Mouse (Mus musculus) thymus, adult 2 months (tissue): ENCODE results near the gene Arl15. TPM values are rescaled to one million over a fixed set of nuclear protein-coding genes. Genes with fewer than 3 reads are reported as not detected.

Experiments
- DNase-seq: peaks from one replicate; pipeline ENCODE4 v3.0.0; 2021
- H3K27ac ChIP-seq: fragments of 200-500 bp; 2 replicates; pipeline ENCODE4 v1.5.1; 2012; ENCODE audit warnings: low read length, control low read depth; ENCODE audit not compliant: control insufficient read depth, insufficient read depth
- H3K27me3 ChIP-seq: fragments of 200-500 bp; 2 replicates; pipeline ENCODE4 v1.6.1; 2012; ENCODE audit warnings: mild to moderate bottlenecking, low read length, moderate library complexity, mixed read lengths; ENCODE audit not compliant: control insufficient read depth, insufficient read depth
- H3K36me3 ChIP-seq: fragments of 200-500 bp; 2 replicates; pipeline ENCODE4 v1.6.1; 2012; ENCODE audit warnings: mild to moderate bottlenecking, low read length, moderate library complexity; ENCODE audit not compliant: control insufficient read depth, insufficient read depth
- H3K4me1 ChIP-seq: fragments of 200-500 bp; replicated peaks from 2 replicates; pipeline ENCODE4 v1.6.1; 2012; ENCODE audit warnings: low read length; ENCODE audit not compliant: control insufficient read depth, insufficient read depth
- H3K4me3 ChIP-seq: fragments of 200-500 bp; 2 replicates; pipeline ENCODE4 v1.5.1; 2012; ENCODE audit warnings: mild to moderate bottlenecking, low read length, control low read depth, moderate library complexity; ENCODE audit not compliant: control insufficient read depth, insufficient read depth
- CTCF ChIP-seq: fragments of 200-500 bp; IDR thresholded peaks from 2 replicates; pipeline ENCODE4 v1.5.1; 2012; ENCODE audit warnings: mild to moderate bottlenecking, control low read depth, low read length, moderate library complexity, borderline replicate concordance; ENCODE audit not compliant: control insufficient read depth, poor library complexity, insufficient read depth; ENCODE audit errors: extremely low read depth
- POLR2A ChIP-seq: fragments of 200-500 bp; IDR thresholded peaks from 2 replicates; pipeline ENCODE4 v1.6.1; 2012; ENCODE audit warnings: mild to moderate bottlenecking, low read length, control low read depth, moderate library complexity; ENCODE audit not compliant: control insufficient read depth, poor library complexity, insufficient read depth; ENCODE audit errors: extremely low read depth
- WGBS: fragments of 180-500 bp; shearing (Covaris S2); methylation state at CpG from one replicate; pipeline ENCODE4 v1.1.7; 2018; 5-methylcytosine and 5-hydroxymethylcytosine counted together
- polyA plus RNA-seq: library from polyadenylated mRNA; depleted of rRNA; stranded (reverse); fragments of >200 nt; gene quantifications from 2 replicates; pipeline ENCODE4 v1.2.3, GENCODE M21; 2012

Gene Arl15
- polyA plus RNA-seq, 1 experiment, result 4.9 TPM

DNA sequence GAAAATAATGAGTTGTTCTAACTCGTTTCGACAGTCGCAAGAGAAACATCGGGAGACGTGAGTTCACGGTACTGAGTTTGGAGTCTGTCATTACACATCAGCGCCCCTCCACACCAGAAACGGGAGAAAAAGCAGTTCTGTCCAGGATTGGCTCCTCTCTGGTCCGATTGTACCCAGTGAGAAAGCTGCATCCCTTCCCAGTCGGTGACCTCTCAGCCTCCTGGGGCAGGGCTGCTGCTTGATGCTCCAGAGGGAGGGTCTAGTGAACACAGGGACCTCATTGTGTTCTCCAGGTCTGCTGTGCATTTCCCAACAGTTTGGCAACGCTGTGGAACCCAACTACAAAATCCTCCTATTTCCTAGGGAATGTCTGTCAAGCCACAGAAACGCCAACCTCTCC lies 216.7 kb downstream of the Arl15 start:
- Histone ChIP-seq H3K4me3 (no peak overlapping the region), H3K27me3 (no peaks in the 10 kb centered on the region)
- WGBS, result 94% methylated on average over 12 of the region's 12 CpGs

DNA sequence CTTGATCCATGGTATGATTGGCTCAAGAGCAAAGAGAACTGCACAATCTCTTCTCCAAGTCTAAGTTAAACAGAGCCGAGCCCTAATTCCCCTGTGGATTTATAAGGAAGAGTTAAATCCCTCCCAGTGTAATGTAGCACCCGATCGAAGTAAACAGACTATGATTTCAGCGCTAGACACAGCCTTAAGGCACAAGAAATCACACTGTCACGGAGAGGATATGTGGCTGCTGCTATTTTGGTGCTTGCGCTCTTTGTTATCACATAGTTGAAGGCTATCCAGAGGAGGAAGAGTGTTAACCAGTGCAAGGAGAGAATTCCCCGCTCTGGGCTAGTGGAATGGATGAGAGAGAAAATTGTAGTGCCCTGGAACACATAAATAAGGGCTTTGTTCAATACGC lies 223.6 kb downstream of the Arl15 start:
- WGBS, result 96% methylated on average over 8 of the region's 8 CpGs
- H3K27me3 ChIP-seq, result no peaks in the 10 kb centered on the region
- DNase-seq, result no peak
- H3K4me3 ChIP-seq, result no peak overlapping the region
- TF ChIP-seq CTCF, result no peak
- no peak for TF ChIP-seq POLR2A
- H3K4me1 ChIP-seq, result no peaks in the 10 kb centered on the region
- no peaks in the 10 kb centered on the region for H3K36me3 ChIP-seq
- H3K27ac ChIP-seq, result no peak overlapping the region

More for the DNA sequence above, 216.7 kb downstream of the Arl15 start:
- no peak for DNase-seq
- H3K4me1 ChIP-seq, result no peaks in the 10 kb centered on the region
- H3K36me3 ChIP-seq, result no peaks in the 10 kb centered on the region
- no peak for TF ChIP-seq CTCF
- no peak for TF ChIP-seq POLR2A
- no peak overlapping the region for H3K27ac ChIP-seq

DNA sequence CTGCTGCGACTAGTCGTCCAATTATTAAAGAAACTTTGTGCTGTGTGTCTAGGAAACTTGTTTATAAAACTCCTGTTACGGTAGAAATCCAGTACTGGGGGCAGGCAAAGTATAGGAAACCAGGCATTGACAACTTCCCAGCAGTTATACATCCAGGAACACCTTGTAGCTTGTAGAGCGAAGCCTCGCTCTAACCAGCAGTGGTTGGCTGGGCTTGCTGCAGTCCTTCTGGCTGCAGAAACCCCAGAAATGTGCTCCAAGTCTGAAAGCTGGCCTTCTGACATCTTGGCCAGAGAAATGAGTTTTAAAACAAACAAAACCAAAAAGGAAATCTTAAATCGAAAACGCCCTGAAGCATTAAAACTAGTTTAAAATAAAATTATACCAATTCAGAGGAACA lies 229.2 kb downstream of the Arl15 start:
- Histone ChIP-seq H3K4me1 (no peaks in the 10 kb centered on the region), H3K27ac (no peak overlapping the region), H3K27me3 (no peaks in the 10 kb centered on the region), H3K36me3 (no peaks in the 10 kb centered on the region), H3K4me3 (no peak overlapping the region)
- TF ChIP-seq CTCF (no peak), POLR2A (no peak)
- no peak for DNase-seq
- 97% methylated on average over 7 of the region's 7 CpGs for WGBS

GRCm38 (mm10) chr13:114026306-114026705 lies 232.0 kb downstream of the Arl15 start:
- Histone ChIP-seq H3K4me1 (no peaks in the 10 kb centered on the region), H3K27ac (no peak overlapping the region), H3K36me3 (no peaks in the 10 kb centered on the region), H3K27me3 (no peaks in the 10 kb centered on the region), H3K4me3 (no peak overlapping the region)
- no peak for DNase-seq
- TF ChIP-seq CTCF (no peak), POLR2A (no peak)
- 96% methylated on average over 6 of the region's 6 CpGs for WGBS

DNA sequence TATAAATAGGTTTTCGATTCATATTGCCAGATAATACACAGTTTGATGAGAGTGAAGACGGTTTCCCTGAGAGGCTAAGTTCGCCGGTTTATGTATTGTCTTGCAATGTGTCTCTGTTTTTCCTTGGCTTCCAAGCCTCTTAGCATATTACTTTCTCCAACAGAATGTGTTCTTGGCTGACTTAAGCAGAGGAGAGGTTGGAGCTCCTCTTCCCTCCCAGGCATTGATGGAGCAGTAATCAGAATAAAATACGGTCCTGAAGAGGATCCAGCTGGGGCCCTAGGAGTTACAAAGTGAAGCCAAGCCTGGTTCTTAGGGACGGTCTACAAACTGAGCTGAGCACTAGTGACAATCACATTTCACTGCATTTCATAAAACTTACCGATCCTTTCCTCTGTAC lies 232.4 kb downstream of the Arl15 start:
- TF ChIP-seq POLR2A, result no peak
- no peak for TF ChIP-seq CTCF
- Histone ChIP-seq H3K4me1 (no peaks in the 10 kb centered on the region), H3K4me3 (no peak overlapping the region), H3K27ac (no peak overlapping the region), H3K36me3 (no peaks in the 10 kb centered on the region), H3K27me3 (no peaks in the 10 kb centered on the region)
- WGBS, result 96% methylated on average over 7 of the region's 7 CpGs
- DNase-seq, result no peak

GRCm38 (mm10) chr13:114048071-114048470 lies 253.8 kb downstream of the Arl15 start:
- Histone ChIP-seq H3K36me3 (no peaks in the 10 kb centered on the region), H3K4me3 (no peak overlapping the region), H3K27ac (no peak overlapping the region), H3K4me1 (no peaks in the 10 kb centered on the region), H3K27me3 (no peaks in the 10 kb centered on the region)
- 86% methylated on average over 10 of the region's 10 CpGs for WGBS
- TF ChIP-seq POLR2A, result no peak
- no peak for TF ChIP-seq CTCF
- DNase-seq, result no peak

GRCm38 (mm10) chr13:114048688-114049087 lies 254.4 kb downstream of the Arl15 start:
- DNase-seq, result no peak
- Histone ChIP-seq H3K4me3 (no peak overlapping the region), H3K27me3 (no peaks in the 10 kb centered on the region), H3K36me3 (no peaks in the 10 kb centered on the region), H3K4me1 (no peaks in the 10 kb centered on the region), H3K27ac (no peak overlapping the region)
- TF ChIP-seq POLR2A (no peak), CTCF (no peak)
- WGBS, result 94% methylated on average over 3 of the region's 3 CpGs
